Mouse (Mus musculus): ENCODE data around the gene Rec114.

Gene Rec114

GRCm38 (mm10) chr9:58743702-58744248 lies at the start of gene Rec114:
Gene Rec114 (minus strand): TSS chr9:58743964.
- no peak for DNase-seq (ENCODE audit: low read depth, low spot score)
- Histone ChIP-seq H3K27me3 (ENCODE audit: control insufficient read depth, insufficient read depth, low read length, poor library complexity, severe bottlenecking) (no peaks in the 10 kb centered on the region), H3K36me3 (ENCODE audit: control insufficient read depth, insufficient read depth, low read length, poor library complexity, severe bottlenecking) (no peaks in the 10 kb centered on the region)

GRCm38 (mm10) chr9:58789476-58789875 lies 45.7 kb upstream of the Rec114 start:
- Histone ChIP-seq H3K36me3 (ENCODE audit: control insufficient read depth, insufficient read depth, low read length, poor library complexity, severe bottlenecking) (no peaks in the 10 kb centered on the region), H3K27me3 (ENCODE audit: control insufficient read depth, insufficient read depth, low read length, poor library complexity, severe bottlenecking) (no peaks in the 10 kb centered on the region)
- DNase-seq (ENCODE audit: low read depth, low spot score), result no peak

- DNase-seq (ENCODE audit: low read depth, low spot score), result no peak
- Histone ChIP-seq H3K27me3 (ENCODE audit: control insufficient read depth, insufficient read depth, low read length, poor library complexity, severe bottlenecking) (no peaks in the 10 kb centered on the region), H3K36me3 (ENCODE audit: control insufficient read depth, insufficient read depth, low read length, poor library complexity, severe bottlenecking) (no peaks in the 10 kb centered on the region)
Measured at GRCm38 (mm10) chr9:58775363-58775762, 31.6 kb upstream of the Rec114 start.

GRCm38 (mm10) chr9:58774761-58775160 lies 31.0 kb upstream of the Rec114 start:
- DNase-seq (ENCODE audit: low read depth, low spot score), result no peak
- Histone ChIP-seq H3K27me3 (ENCODE audit: control insufficient read depth, insufficient read depth, low read length, poor library complexity, severe bottlenecking) (no peaks in the 10 kb centered on the region), H3K36me3 (ENCODE audit: control insufficient read depth, insufficient read depth, low read length, poor library complexity, severe bottlenecking) (no peaks in the 10 kb centered on the region)

GRCm38 (mm10) chr9:58769943-58770342 lies 26.2 kb upstream of the Rec114 start:
- DNase-seq (ENCODE audit: low read depth, low spot score), result no peak
- Histone ChIP-seq H3K36me3 (ENCODE audit: control insufficient read depth, insufficient read depth, low read length, poor library complexity, severe bottlenecking) (no peaks in the 10 kb centered on the region), H3K27me3 (ENCODE audit: control insufficient read depth, insufficient read depth, low read length, poor library complexity, severe bottlenecking) (no peaks in the 10 kb centered on the region)

GRCm38 (mm10) chr9:58766959-58767955 lies 23.5 kb upstream of the Rec114 start:
- H3K27me3 ChIP-seq (ENCODE audit: control insufficient read depth, insufficient read depth, low read length, poor library complexity, severe bottlenecking), result no peaks in the 10 kb centered on the region
- no peak for DNase-seq (ENCODE audit: low read depth, low spot score)
- no peaks in the 10 kb centered on the region for H3K36me3 ChIP-seq (ENCODE audit: control insufficient read depth, insufficient read depth, low read length, poor library complexity, severe bottlenecking)

GRCm38 (mm10) chr9:58764354-58764753 lies 20.6 kb upstream of the Rec114 start:
- DNase-seq (ENCODE audit: low read depth, low spot score), result no peak
- Histone ChIP-seq H3K36me3 (ENCODE audit: control insufficient read depth, insufficient read depth, low read length, poor library complexity, severe bottlenecking) (no peaks in the 10 kb centered on the region), H3K27me3 (ENCODE audit: control insufficient read depth, insufficient read depth, low read length, poor library complexity, severe bottlenecking) (no peaks in the 10 kb centered on the region)

GRCm38 (mm10) chr9:58763114-58763513 lies 19.4 kb upstream of the Rec114 start:
- H3K27me3 ChIP-seq (ENCODE audit: control insufficient read depth, insufficient read depth, low read length, poor library complexity, severe bottlenecking), result no peaks in the 10 kb centered on the region
- no peaks in the 10 kb centered on the region for H3K36me3 ChIP-seq (ENCODE audit: control insufficient read depth, insufficient read depth, low read length, poor library complexity, severe bottlenecking)
- no peak for DNase-seq (ENCODE audit: low read depth, low spot score)

- Histone ChIP-seq H3K36me3 (ENCODE audit: control insufficient read depth, insufficient read depth, low read length, poor library complexity, severe bottlenecking) (no peaks in the 10 kb centered on the region), H3K27me3 (ENCODE audit: control insufficient read depth, insufficient read depth, low read length, poor library complexity, severe bottlenecking) (no peaks in the 10 kb centered on the region)
- DNase-seq (ENCODE audit: low read depth, low spot score), result no peak
Measured at GRCm38 (mm10) chr9:58762086-58762485, 18.3 kb upstream of the Rec114 start.

- H3K36me3 ChIP-seq (ENCODE audit: control insufficient read depth, insufficient read depth, low read length, poor library complexity, severe bottlenecking), result no peaks in the 10 kb centered on the region
- no peaks in the 10 kb centered on the region for H3K27me3 ChIP-seq (ENCODE audit: control insufficient read depth, insufficient read depth, low read length, poor library complexity, severe bottlenecking)
- DNase-seq (ENCODE audit: low read depth, low spot score), result no peak
Measured at GRCm38 (mm10) chr9:58758754-58759153, 15.0 kb upstream of the Rec114 start.

GRCm38 (mm10) chr9:58756371-58757132 lies 12.8 kb upstream of the Rec114 start:
- Histone ChIP-seq H3K36me3 (ENCODE audit: control insufficient read depth, insufficient read depth, low read length, poor library complexity, severe bottlenecking) (no peaks in the 10 kb centered on the region), H3K27me3 (ENCODE audit: control insufficient read depth, insufficient read depth, low read length, poor library complexity, severe bottlenecking) (no peaks in the 10 kb centered on the region)
- no peak for DNase-seq (ENCODE audit: low read depth, low spot score)

- DNase-seq (ENCODE audit: low read depth, low spot score), result no peak
Measured at GRCm38 (mm10) chr9:58753606-58754005, 9.8 kb upstream of the Rec114 start.

GRCm38 (mm10) chr9:58748142-58748541 lies 4.4 kb upstream of the Rec114 start:
- DNase-seq (ENCODE audit: low read depth, low spot score), result no peak
- Histone ChIP-seq H3K36me3 (ENCODE audit: control insufficient read depth, insufficient read depth, low read length, poor library complexity, severe bottlenecking) (no peaks in the 10 kb centered on the region), H3K27me3 (ENCODE audit: control insufficient read depth, insufficient read depth, low read length, poor library complexity, severe bottlenecking) (no peaks in the 10 kb centered on the region)

More at GRCm38 (mm10) chr9:58753606-58754005, 9.8 kb upstream of the Rec114 start:
- no peaks in the 10 kb centered on the region for H3K36me3 ChIP-seq (ENCODE audit: control insufficient read depth, insufficient read depth, low read length, poor library complexity, severe bottlenecking)
- H3K27me3 ChIP-seq (ENCODE audit: control insufficient read depth, insufficient read depth, low read length, poor library complexity, severe bottlenecking), result no peaks in the 10 kb centered on the region

- Histone ChIP-seq H3K27me3 (ENCODE audit: control insufficient read depth, insufficient read depth, low read length, poor library complexity, severe bottlenecking) (no peaks in the 10 kb centered on the region), H3K36me3 (ENCODE audit: control insufficient read depth, insufficient read depth, low read length, poor library complexity, severe bottlenecking) (no peaks in the 10 kb centered on the region)
- no peak for DNase-seq (ENCODE audit: low read depth, low spot score)
Measured at GRCm38 (mm10) chr9:58747328-58747755, 3.6 kb upstream of the Rec114 start.

GRCm38 (mm10) chr9:58742692-58743091 lies 1.1 kb downstream of the Rec114 start:
- no peaks in the 10 kb centered on the region for H3K36me3 ChIP-seq (ENCODE audit: control insufficient read depth, insufficient read depth, low read length, poor library complexity, severe bottlenecking)
- no peak for DNase-seq (ENCODE audit: low read depth, low spot score)
- no peaks in the 10 kb centered on the region for H3K27me3 ChIP-seq (ENCODE audit: control insufficient read depth, insufficient read depth, low read length, poor library complexity, severe bottlenecking)
